Mouse (Mus musculus) brain, embryonic 14.5 days (tissue): Measurements from ENCODE around the gene Cep68.

ENCODE experiments used
- CTCF ChIP-seq: fragments of 200-500 bp; IDR thresholded peaks from 2 replicates; pipeline ENCODE4 v1.5.1; 2012; ENCODE audit warnings: inconsistent platforms, mild to moderate bottlenecking, moderate library complexity, borderline replicate concordance; ENCODE audit not compliant: insufficient read depth, insufficient read length; ENCODE audit errors: extremely low read depth
- POLR2A ChIP-seq: fragments of 200-500 bp; IDR thresholded peaks from 2 replicates; pipeline ENCODE4 v1.6.1; 2012; ENCODE audit warnings: mild to moderate bottlenecking, inconsistent platforms, borderline replicate concordance; ENCODE audit not compliant: poor library complexity, insufficient read depth, insufficient read length, severe bottlenecking; ENCODE audit errors: extremely low read depth

- TF ChIP-seq POLR2A (no peak), CTCF (no peak)
Measured at GRCm38 (mm10) chr11:20280982-20281381, 31.8 kb upstream of the Cep68 start.
